Mouse (Mus musculus) cerebellum, adult 11 months (tissue): Measurements from ENCODE around the gene Nin.
A peak's percentile ranks its signal among the peaks of the same experiment; 100 is the strongest.
"Not testable (repeated sequence)": the region's sequence is repeated elsewhere in the genome, so short reads cannot be mapped to it uniquely, and the experiment has no call there.

ENCODE experiments used
- DNase-seq: peaks from one replicate; pipeline ENCODE4 v3.0.0; 2022

The Nin gene

GRCm38 (mm10) chr12:70113351-70113750 is at the start of gene Nin:
TSS of gene Nin (minus strand) at chr12:70113717.
- no peak for DNase-seq

GRCm38 (mm10) chr12:70161057-70161456 is 47.5 kb upstream of the Nin start:
- no peak for DNase-seq

- no peak for DNase-seq
Observed at GRCm38 (mm10) chr12:70157292-70158066, 44.0 kb upstream of the Nin start.

GRCm38 (mm10) chr12:70156222-70156621 is 42.7 kb upstream of the Nin start:
- no peak for DNase-seq

- no peak for DNase-seq
Observed at GRCm38 (mm10) chr12:70153842-70154241, 40.3 kb upstream of the Nin start, which contains the start of gene Abhd12b. TSS of gene Abhd12b (plus strand) at chr12:70154142.

GRCm38 (mm10) chr12:70148631-70149265 is 35.2 kb upstream of the Nin start:
- DNase-seq, result no peak

GRCm38 (mm10) chr12:70147986-70148630 is 34.6 kb upstream of the Nin start:
- DNase-seq, result no peak

GRCm38 (mm10) chr12:70145586-70145985 is 32.1 kb upstream of the Nin start:
- DNase-seq, result no peak

GRCm38 (mm10) chr12:70144637-70145448 is 31.3 kb upstream of the Nin start:
- peak; percentile 32 for DNase-seq

GRCm38 (mm10) chr12:70144106-70144587 is 30.6 kb upstream of the Nin start:
- not testable (repeated sequence) for DNase-seq

GRCm38 (mm10) chr12:70140993-70141576 is 27.6 kb upstream of the Nin start:
- no peak for DNase-seq

- no peak for DNase-seq
Observed at GRCm38 (mm10) chr12:70140542-70140941, 27.0 kb upstream of the Nin start.

GRCm38 (mm10) chr12:70139871-70140270 is 26.4 kb upstream of the Nin start:
- DNase-seq, result no peak

- DNase-seq, result no peak
Observed at GRCm38 (mm10) chr12:70137626-70138025, 24.1 kb upstream of the Nin start.

GRCm38 (mm10) chr12:70137095-70137494 is 23.6 kb upstream of the Nin start:
- DNase-seq, result no peak

- no peak for DNase-seq
Observed at GRCm38 (mm10) chr12:70136185-70136756, 22.8 kb upstream of the Nin start.

- no peak for DNase-seq
Observed at GRCm38 (mm10) chr12:70134627-70135235, 21.2 kb upstream of the Nin start.

GRCm38 (mm10) chr12:70131042-70131675 is 17.6 kb upstream of the Nin start:
- DNase-seq, result peak; percentile 27

- no peak for DNase-seq
Observed at GRCm38 (mm10) chr12:70129105-70129504, 15.6 kb upstream of the Nin start.

GRCm38 (mm10) chr12:70126626-70127025 is 13.1 kb upstream of the Nin start:
- no peak for DNase-seq

- DNase-seq, result no peak
Observed at GRCm38 (mm10) chr12:70119552-70119951, 6.0 kb upstream of the Nin start.
